Comparison of ENCODE assay signal across 10 mouse cellular contexts in genomic region chr1:130732706-130733658, GRCm38 (mm10). TPM values are rescaled to one million over a fixed set of nuclear protein-coding genes. Genes with fewer than 3 reads are reported as not detected.
A peak's percentile ranks its signal among the peaks of the same experiment; 100 is the strongest.
DNase-seq lines count a peak whose midpoint lies in the region; ATAC-seq and TF ChIP-seq lines count a peak whose summit lies in the region.
"Had no signal": no experiment of that assay in that cellular context is flagged by ENCODE, and none has a peak within 500 bp of the region (broad histone marks: within the 10 kb centered on the region; RNA-seq: fewer than 3 reads in every experiment).

No protein-coding gene starts in this region.

- no peaks in the 10 kb centered on the region for H3K27me3 ChIP-seq in kidney, postnatal 0 days (ENCODE audit: insufficient read depth, low read length)
- no peaks in the 10 kb centered on the region for H3K27me3 ChIP-seq in Patski
- no peaks in the 10 kb centered on the region for H3K27me3 ChIP-seq in intestine, embryonic 15.5 days (replicated peaks)
- H3K27me3 ChIP-seq in hindbrain, postnatal 0 days (ENCODE audit: insufficient read depth, low read length): no peaks in the 10 kb centered on the region

- 0 out of 2 replicates have a peak, but pooled peaks cover 7% of the 10 kb centered on the region for H3K4me1 ChIP-seq in kidney, postnatal 0 days (replicated peaks; ENCODE audit: insufficient read depth, low read length)
- H3K4me1 ChIP-seq in intestine, embryonic 15.5 days (replicated peaks): peaks cover 13% of the 10 kb centered on the region
- peaks cover 4% of the 10 kb centered on the region; the same call in 1 of the 2 replicates for H3K4me1 ChIP-seq in hindbrain, postnatal 0 days (ENCODE audit: insufficient read depth, low read length)

- TF ChIP-seq CTCF in kidney, postnatal 0 days (IDR thresholded peaks at IDR 0.05; ENCODE audit: low read depth): no peak
- no peak for TF ChIP-seq CTCF in Patski (IDR thresholded peaks at IDR 0.05)
- TF ChIP-seq CTCF in hindbrain, postnatal 0 days (IDR thresholded peaks at IDR 0.05; ENCODE audit: low read depth): no peak

- peak overlapping the region; percentile 47 for H3K4me2 ChIP-seq in kidney, postnatal 0 days (ENCODE audit: low read length)
- H3K4me2 ChIP-seq in intestine, embryonic 15.5 days (replicated peaks): peak overlapping the region; percentile 53
- no peak overlapping the region for H3K4me2 ChIP-seq in hindbrain, postnatal 0 days (ENCODE audit: low read depth, low read length)

- H3K4me3 ChIP-seq in kidney, postnatal 0 days (replicated peaks; ENCODE audit: low read depth, low read length): peak overlapping the region; percentile 29; the same call in 1 of the 2 replicates
- H3K4me3 ChIP-seq in intestine, embryonic 15.5 days (replicated peaks): peak overlapping the region; percentile 39
- H3K4me3 ChIP-seq in hindbrain, postnatal 0 days (ENCODE audit: low read length): no peak overlapping the region
- H3K4me3 ChIP-seq: myocyte had no signal

- CTCF ChIA-PET in Patski (lab: Charles Lee): interaction anchor here (0.7 to 1.3 kb wide), 3 partner anchors 10 to 40 kb away, joined by 3 to 7 read pairs (median 3); no protein-coding TSS in a partner anchor

- WGBS in kidney, postnatal 0 days: 69% methylated on average over 13 of the region's 13 CpGs
- WGBS in intestine, embryonic 15.5 days: 62% methylated on average over 13 of the region's 13 CpGs
- WGBS in hindbrain, postnatal 0 days: 88% methylated on average over 13 of the region's 13 CpGs

- H3K27ac ChIP-seq in kidney, postnatal 0 days: peak overlapping the region; percentile 82
- H3K27ac ChIP-seq in intestine, embryonic 15.5 days: peak overlapping the region; percentile 78
- H3K27ac ChIP-seq in hindbrain, postnatal 0 days: no peak overlapping the region

- no peaks in the 10 kb centered on the region for H3K9me3 ChIP-seq in kidney, postnatal 0 days (replicated peaks; ENCODE audit: low read length)
- no peaks in the 10 kb centered on the region for H3K9me3 ChIP-seq in intestine, embryonic 15.5 days
- no peaks in the 10 kb centered on the region for H3K9me3 ChIP-seq in hindbrain, postnatal 0 days (ENCODE audit: low read length)

- no peak for DNase-seq in kidney, postnatal 0 days (ENCODE audit: low spot score)
- no peak for DNase-seq in kidney, adult 9 months
- DNase-seq in Patski (ENCODE audit: low read depth, low spot score): no peak
- no peak for DNase-seq in hindbrain, postnatal 0 days (ENCODE audit: low spot score)

- ATAC-seq in kidney, postnatal 0 days (replicated peaks; ENCODE audit: low FRiP score, low read depth): no peak
- ATAC-seq in Patski: peak; percentile 1
- peak; percentile 35 for ATAC-seq in intestine, embryonic 15.5 days
- ATAC-seq in megakaryocyte progenitor cell, adult 5-6 weeks (replicated peaks; ENCODE audit: poor library complexity): peak; percentile 48
- ATAC-seq in cerebellum, adult (ENCODE audit: insufficient number of reproducible peaks, low FRiP score, low TSS enrichment): no peak
- no peak for ATAC-seq in hindbrain, postnatal 0 days

- H3K9ac ChIP-seq in kidney, postnatal 0 days (ENCODE audit: low read depth, low read length): no peak overlapping the region
- 0 out of 2 replicates have a peak overlapping the region, but pooled peaks have one; percentile 14 for H3K9ac ChIP-seq in intestine, embryonic 15.5 days
- H3K9ac ChIP-seq in hindbrain, postnatal 0 days (replicated peaks; ENCODE audit: low read length): no peak overlapping the region

- in situ Hi-C loops in Patski (cut with MboI; ENCODE audit: low pct_unique_long_range_greater_than_20kb): no loop called here

- no peaks in the 10 kb centered on the region for H3K36me3 ChIP-seq in kidney, postnatal 0 days (ENCODE audit: insufficient read depth, low read length)
- no peaks in the 10 kb centered on the region for H3K36me3 ChIP-seq in intestine, embryonic 15.5 days
- no peaks in the 10 kb centered on the region for H3K36me3 ChIP-seq in hindbrain, postnatal 0 days (ENCODE audit: insufficient read depth, low read length)

- POLR2A ChIA-PET in Patski (lab: Charles Lee): interaction anchor here (0.6 to 1.6 kb wide), 6 partner anchors 8 to 327 kb away, joined by 3 to 5 read pairs (median 4); partner anchors contain the start of gene Gm29427

RNA-seq across cellular contexts. Expression of gene AA986860, which starts 1.2 kb away (rescaled TPM):
- 15.3 and 17.7 TPM in 2 replicates for polyA plus RNA-seq in kidney, postnatal 0 days (2015; fragmentation: Nextera tagmentation; extraction: Ambion mirVana)
- 11.1 TPM for polyA plus RNA-seq in Patski (2021)
- 58.1 and 62.2 TPM in 2 replicates for polyA plus RNA-seq in intestine, embryonic 15.5 days (2015; fragmentation: Nextera tagmentation; extraction: Ambion mirVana)
- 0.10 TPM in 1 of 2 replicates, not detected in the other for total RNA-seq in megakaryocyte progenitor cell, adult 5-6 weeks (2015)
- total RNA-seq in megakaryocyte progenitor cell, adult 5-6 weeks (2017): 0.10 TPM in 1 of 2 replicates, not detected in the other
- total RNA-seq in hindbrain, postnatal 0 days (2014; rRNA removed): 0.32 and 1.3 TPM in 2 replicates
- 0.58 and 0.59 TPM in 2 replicates for polyA plus RNA-seq in hindbrain, postnatal 0 days (2015; fragmentation: Nextera tagmentation; extraction: Ambion mirVana)

RNA-seq across cellular contexts. Expression of gene Pfkfb2, which starts 3.9 kb away (rescaled TPM):
- 6.7 and 7.3 TPM in 2 replicates for polyA plus RNA-seq in kidney, postnatal 0 days (2015; fragmentation: Nextera tagmentation; extraction: Ambion mirVana)
- 26.0 TPM for polyA plus RNA-seq in Patski (2021)
- polyA plus RNA-seq in intestine, embryonic 15.5 days (2015; fragmentation: Nextera tagmentation; extraction: Ambion mirVana): 10.8 and 11.2 TPM in 2 replicates
- total RNA-seq in megakaryocyte progenitor cell, adult 5-6 weeks (2015): 2.9 and 6.9 TPM in 2 replicates
- total RNA-seq in megakaryocyte progenitor cell, adult 5-6 weeks (2017): 15.7 and 17.1 TPM in 2 replicates
- total RNA-seq in hindbrain, postnatal 0 days (2014; rRNA removed): 23.6 and 30.0 TPM in 2 replicates
- 13.3 and 13.5 TPM in 2 replicates for polyA plus RNA-seq in hindbrain, postnatal 0 days (2015; fragmentation: Nextera tagmentation; extraction: Ambion mirVana)

RNA-seq across cellular contexts. Expression of gene Yod1, which starts 15.9 kb away (rescaled TPM):
- 9.7 and 11.5 TPM in 2 replicates for polyA plus RNA-seq in kidney, postnatal 0 days (2015; fragmentation: Nextera tagmentation; extraction: Ambion mirVana)
- polyA plus RNA-seq in Patski (2021): 3.4 TPM
- polyA plus RNA-seq in intestine, embryonic 15.5 days (2015; fragmentation: Nextera tagmentation; extraction: Ambion mirVana): 10.2 and 10.5 TPM in 2 replicates
- total RNA-seq in megakaryocyte progenitor cell, adult 5-6 weeks (2015): 8.9 and 9.7 TPM in 2 replicates
- total RNA-seq in megakaryocyte progenitor cell, adult 5-6 weeks (2017): 6.4 and 6.5 TPM in 2 replicates
- total RNA-seq in hindbrain, postnatal 0 days (2014; rRNA removed): 10.4 and 11.9 TPM in 2 replicates
- polyA plus RNA-seq in hindbrain, postnatal 0 days (2015; fragmentation: Nextera tagmentation; extraction: Ambion mirVana): 19.3 and 20.7 TPM in 2 replicates

RNA-seq across cellular contexts. Expression of gene Gm29427, which starts 17.4 kb away (rescaled TPM):
- not detected in 2 replicates for polyA plus RNA-seq in kidney, postnatal 0 days (2015; fragmentation: Nextera tagmentation; extraction: Ambion mirVana)
- polyA plus RNA-seq in Patski (2021): 0.04 TPM
- polyA plus RNA-seq in intestine, embryonic 15.5 days (2015; fragmentation: Nextera tagmentation; extraction: Ambion mirVana): not detected in 2 replicates
- total RNA-seq in megakaryocyte progenitor cell, adult 5-6 weeks (2015): not detected in 2 replicates
- not detected in 2 replicates for total RNA-seq in megakaryocyte progenitor cell, adult 5-6 weeks (2017)
- not detected in 2 replicates for total RNA-seq in hindbrain, postnatal 0 days (2014; rRNA removed)
- not detected in 2 replicates for polyA plus RNA-seq in hindbrain, postnatal 0 days (2015; fragmentation: Nextera tagmentation; extraction: Ambion mirVana)
- total RNA-seq: adrenal gland, adult 2 months; granulocyte monocyte progenitor cell, adult 5-6 weeks had no signal
- polyA plus RNA-seq: adrenal gland, adult 2 months; myocyte had no signal

Comparison
In these comparisons a context has a peak if more than half of its experiments do, and no peak if none do; other contexts are left out.
1. ATAC-seq: peak in Patski (single experiment), intestine, embryonic 15.5 days (single experiment) and megakaryocyte progenitor cell, adult 5-6 weeks (single experiment); none in kidney, postnatal 0 days (single experiment), cerebellum, adult (single experiment) and hindbrain, postnatal 0 days (single experiment).